Mouse (Mus musculus) monocyte, adult 2 months (primary cell): Measurements from ENCODE around the gene Cd4.

Source experiments
- DNase-seq, 2 experiments: peaks; one replicate each; pipeline ENCODE4 v3.0.0; 2022; ENCODE audit warnings: low spot score in 2 of 2, low read depth in 1 of 2

Gene Cd4

GRCm38 (mm10) chr6:124814858-124815774 is 72.9 kb downstream of the Cd4 start:
- DNase-seq, result no peak
